Mouse (Mus musculus): ENCODE results near the gene Fbxo36. TPM values are rescaled to one million over a fixed set of nuclear protein-coding genes. Genes with fewer than 3 reads are reported as not detected.

Fbxo36 gene
- total RNA-seq, 2 experiments from 2014 or later = not detected

GRCm38 (mm10) chr1:84939466-84939865, 99.8 kb downstream of the Fbxo36 start:
- ATAC-seq (replicated peaks; ENCODE audit: low FRiP score, poor library complexity, severe bottlenecking) = no peak

GRCm38 (mm10) chr1:84940322-84940721, 100.7 kb downstream of the Fbxo36 start:
- no peak for ATAC-seq (replicated peaks; ENCODE audit: low FRiP score, poor library complexity, severe bottlenecking)

GRCm38 (mm10) chr1:84942666-84943065, 103.0 kb downstream of the Fbxo36 start:
- no peak for ATAC-seq (replicated peaks; ENCODE audit: low FRiP score, poor library complexity, severe bottlenecking)

GRCm38 (mm10) chr1:84943549-84943948, 103.9 kb downstream of the Fbxo36 start:
- no peak for ATAC-seq (replicated peaks; ENCODE audit: low FRiP score, poor library complexity, severe bottlenecking)

DNA sequence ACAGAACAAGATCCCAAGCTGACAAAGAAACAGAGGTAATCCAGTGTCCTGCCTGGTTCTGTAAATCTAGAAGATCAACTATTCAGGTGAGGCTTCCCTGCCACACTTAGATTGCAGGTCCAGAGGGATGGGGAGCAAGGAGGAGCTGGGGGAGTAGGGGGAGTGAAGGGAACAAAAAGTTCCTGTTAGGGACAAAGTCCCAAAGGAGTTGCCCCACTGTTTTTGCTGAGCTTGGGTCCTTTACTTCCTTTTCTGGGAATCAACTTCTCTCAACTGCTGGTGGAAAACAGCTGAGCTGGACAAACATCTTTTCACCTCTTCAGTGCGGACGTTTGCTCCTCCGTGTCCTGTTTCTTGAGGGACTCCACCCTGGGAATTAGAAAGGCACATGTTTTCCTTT, 106.3 kb downstream of the Fbxo36 start:
- no peak for ATAC-seq (replicated peaks; ENCODE audit: low FRiP score, poor library complexity, severe bottlenecking)

DNA sequence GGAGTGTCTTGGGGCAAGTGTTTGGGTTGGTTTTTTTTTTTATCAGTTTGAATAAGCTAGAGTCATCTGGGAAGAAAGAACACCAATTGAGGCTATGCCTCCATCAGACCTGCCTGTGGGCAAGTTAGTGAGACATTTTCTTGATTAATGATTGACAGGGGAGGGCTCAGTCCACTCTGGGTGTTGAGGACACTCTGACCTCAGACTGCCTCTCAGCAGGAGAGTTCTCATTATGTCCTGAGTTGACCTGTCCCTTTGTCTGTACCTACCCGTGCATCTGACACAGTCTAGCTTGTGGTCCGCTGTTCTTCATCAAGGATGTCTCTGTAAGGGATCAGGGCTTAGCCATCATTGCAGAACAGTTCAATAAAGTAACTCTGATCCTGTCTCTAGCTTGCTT, 107.7 kb downstream of the Fbxo36 start:
- no peak for ATAC-seq (replicated peaks; ENCODE audit: low FRiP score, poor library complexity, severe bottlenecking)

Other genes with a start within 250 kb of the Fbxo36 start
- not detected in 2 replicates for gene Dner, start 143.6 kb upstream of the Fbxo36 start, total RNA-seq (2015; ENCODE audit: low replicate concordance)
- gene Dner, start 143.6 kb upstream of the Fbxo36 start, total RNA-seq (2017; ENCODE audit: low replicate concordance) = not detected in 2 replicates
- gene Trip12, start 675 bp downstream of the Fbxo36 start, total RNA-seq (2015; ENCODE audit: low replicate concordance) = 90.1 and 113 TPM in 2 replicates
- 124 and 203 TPM in 2 replicates for gene Trip12, start 675 bp downstream of the Fbxo36 start, total RNA-seq (2017; ENCODE audit: low replicate concordance)
- not detected in 2 replicates for gene Slc16a14, start 95.3 kb downstream of the Fbxo36 start, total RNA-seq (2015; ENCODE audit: low replicate concordance)
- 0.13 TPM in 1 of 2 replicates, not detected in the other for gene Slc16a14, start 95.3 kb downstream of the Fbxo36 start, total RNA-seq (2017; ENCODE audit: low replicate concordance)